Comparison of ENCODE assay signal across 22 mouse cellular contexts in the genomic region with DNA sequence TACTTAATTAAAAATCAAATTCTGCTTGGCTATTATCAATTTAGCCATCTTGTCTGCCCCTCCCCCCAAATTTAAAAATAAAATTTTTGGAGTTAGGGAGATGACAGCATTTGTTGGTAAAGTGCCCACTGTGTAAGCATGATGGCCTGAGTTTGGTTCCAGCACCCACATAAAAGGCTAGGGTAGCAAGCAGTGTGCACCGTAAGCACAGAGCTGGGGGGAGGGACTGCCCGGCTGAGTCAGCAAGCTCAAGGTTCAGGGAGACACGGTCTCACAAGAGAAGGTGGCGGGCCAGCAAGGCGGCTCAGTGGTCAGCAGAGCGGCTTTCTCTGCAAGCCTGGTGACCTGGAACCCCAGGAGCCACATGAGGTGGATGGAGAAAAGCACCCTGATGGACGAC. TPM values are rescaled to one million over a fixed set of nuclear protein-coding genes. Genes with fewer than 3 reads are reported as not detected.
DNase-seq lines count a peak whose midpoint lies in the region; ATAC-seq and TF ChIP-seq lines count a peak whose summit lies in the region.
"Had no signal": no experiment of that assay in that cellular context is flagged by ENCODE, and none has a peak within 500 bp of the region (broad histone marks: within the 10 kb centered on the region; RNA-seq: fewer than 3 reads in every experiment).

No protein-coding gene starts in this region.

- TF ChIP-seq RAD21 in CH12.LX (IDR thresholded peaks at IDR 0.05; ENCODE audit: low read depth, low read length): no peak

- ATAC-seq in kidney, embryonic 15.5 days (replicated peaks; ENCODE audit: low FRiP score): no peak
- no peak for ATAC-seq in granulocyte monocyte progenitor cell, adult 5-6 weeks (replicated peaks; ENCODE audit: poor library complexity, severe bottlenecking)
- ATAC-seq: forebrain, embryonic 15.5 days had no signal

- TF ChIP-seq EP300 in CH12.LX (IDR thresholded peaks at IDR 0.05; ENCODE audit: low read length): no peak

- no peak overlapping the region for H3K9ac ChIP-seq in kidney, embryonic 15.5 days
- no peak overlapping the region for H3K9ac ChIP-seq in CH12.LX (ENCODE audit: insufficient read depth, low read depth)
- H3K9ac ChIP-seq: forebrain, embryonic 15.5 days; hindbrain, embryonic 12.5 days; limb, embryonic 15.5 days; lung, embryonic 14.5 days; neural tube, embryonic 13.5 days had no signal

- no peak overlapping the region for H3K27ac ChIP-seq in kidney, embryonic 15.5 days
- no peak overlapping the region for H3K27ac ChIP-seq in CH12.LX (ENCODE audit: insufficient read depth, low read depth)
- H3K27ac ChIP-seq: embryonic facial prominence, embryonic 10.5 days; forebrain, embryonic 15.5 days; hindbrain, embryonic 12.5 days; limb, embryonic 15.5 days; macrophage; neural tube, embryonic 13.5 days had no signal

- H3K4me1 ChIP-seq in kidney, embryonic 15.5 days: peaks cover 31% of the 10 kb centered on the region
- peaks cover 10 to 50% of the 10 kb centered on the region in 2 experiments; a peak in 3 of 4 replicates for H3K4me1 ChIP-seq in CH12.LX (ENCODE audit: control insufficient read depth in 1 of 2, insufficient read depth in 2 of 2)

- no peak overlapping the region for H3K4me2 ChIP-seq in kidney, embryonic 15.5 days
- no peak overlapping the region for H3K4me2 ChIP-seq in CH12.LX (ENCODE audit: insufficient read depth, low read depth, poor library complexity, severe bottlenecking)
- H3K4me2 ChIP-seq: forebrain, embryonic 15.5 days; hindbrain, embryonic 12.5 days; limb, embryonic 15.5 days; lung, embryonic 14.5 days; midbrain, embryonic 11.5 days; neural tube, embryonic 13.5 days had no signal

- TF ChIP-seq POLR2A in CH12.LX (IDR thresholded peaks at IDR 0.05; ENCODE audit: low read depth, low read length): no peak

- H3K79me2 ChIP-seq in CH12.LX (replicated peaks; ENCODE audit: control insufficient read depth, extremely low read depth, insufficient read depth, poor library complexity, severe bottlenecking): peaks cover 14% of the 10 kb centered on the region

- H3K27me3 ChIP-seq in kidney, embryonic 15.5 days: no peaks in the 10 kb centered on the region
- no peaks in the 10 kb centered on the region for H3K27me3 ChIP-seq in CH12.LX (replicated peaks)
- H3K27me3 ChIP-seq: forebrain, embryonic 15.5 days; hindbrain, embryonic 12.5 days; limb, embryonic 15.5 days; neural tube, embryonic 13.5 days had no signal

- dilution Hi-C loops in CH12.LX (cut with MboI; ENCODE audit: extremely low pct_ligation_motif_present, extremely low pct_unique_long_range_greater_than_20kb, low sequenced_read_pairs): no loop called here

- H3K4me3 ChIP-seq in kidney, embryonic 15.5 days (replicated peaks): no peak overlapping the region
- no peak overlapping the region for H3K4me3 ChIP-seq in CH12.LX (replicated peaks in 1 of 3; ENCODE audit: low read depth in 2 of 3, low read length in 2 of 3, poor library complexity in 1 of 3)
- H3K4me3 ChIP-seq: embryonic facial prominence, embryonic 10.5 days; erythroblast, embryonic 14.5 days; forebrain, embryonic 15.5 days; hindbrain, embryonic 12.5 days; limb, embryonic 15.5 days; neural tube, embryonic 13.5 days had no signal

- no peak for TF ChIP-seq CTCF in CH12.LX (conservative IDR thresholded peaks at IDR 0.05 in 1 of 2, IDR thresholded peaks at IDR 0.05 in 1 of 2; ENCODE audit: low read depth in 2 of 2, low read length in 2 of 2)

- 91% methylated on average over 7 of the region's 7 CpGs for WGBS in kidney, embryonic 15.5 days

- DNase-seq in kidney, adult 11 months: peak; percentile 83
- no peak for DNase-seq in CH12.LX (ENCODE audit: extremely low read depth)
- peak; percentile 66 for DNase-seq in adrenal gland, adult 8-10 months
- DNase-seq in kidney, postnatal 14 days: peak; percentile 59
- DNase-seq in layer of hippocampus, adult 11-12 months (ENCODE audit: low spot score): no peak
- no peak for DNase-seq in cerebellum, adult 11 months
- DNase-seq: cerebellum, postnatal 36 days; heart, postnatal 10 days; layer of hippocampus, adult 9-11 months; lung, embryonic 14.5 days; spleen, adult 18-20 months; thymus, adult 18-20 months had no signal

- H3K9me3 ChIP-seq in kidney, embryonic 15.5 days (replicated peaks): no peaks in the 10 kb centered on the region
- no peaks in the 10 kb centered on the region for H3K9me3 ChIP-seq in CH12.LX (replicated peaks; ENCODE audit: low read length)
- H3K9me3 ChIP-seq: embryonic facial prominence, embryonic 10.5 days; forebrain, embryonic 15.5 days; hindbrain, embryonic 12.5 days; limb, embryonic 15.5 days; neural tube, embryonic 13.5 days had no signal

- in situ Hi-C loops in CH12.LX (cut with MboI; ENCODE audit: low pct_ligation_motif_present, low pct_unique_long_range_greater_than_20kb, low sequenced_read_pairs): no loop called here

- peaks cover 9% of the 10 kb centered on the region; the same call in 1 of the 2 replicates for H3K36me3 ChIP-seq in kidney, embryonic 15.5 days
- peaks cover 10 to 75% of the 10 kb centered on the region in 2 experiments for H3K36me3 ChIP-seq in CH12.LX (replicated peaks in 1 of 2; ENCODE audit: control insufficient read depth in 1 of 2, insufficient read depth in 1 of 2, low read length in 1 of 2)

TF ChIP-seq in CH12.LX, 34 proteins besides CTCF, POLR2A, EP300 and RAD21:
- TF ChIP-seq MAFK (IDR thresholded peaks at IDR 0.05; ENCODE audit: insufficient replicate concordance, low read length): 0 out of 2 replicates have a peak, but pooled peaks have one; percentile 20
- no peak for TF ChIP-seq KAT2A (IDR thresholded peaks at IDR 0.05; ENCODE audit: insufficient replicate concordance, low read length)
- TF ChIP-seq SMC3 (IDR thresholded peaks at IDR 0.05; ENCODE audit: low read depth, low read length): no peak

RNA-seq across cellular contexts. Expression of a gene that starts 21.3 kb away (rescaled TPM):
- 8.2 and 9.1 TPM in 2 replicates for polyA plus RNA-seq in kidney, embryonic 15.5 days (2015; fragmentation: Nextera tagmentation; extraction: Ambion mirVana)
- total RNA-seq in CH12.LX (2012; rRNA removed) (17.1 and 19.9 TPM in 2 replicates), CH12.LX (2014; rRNA removed) (25.6 and 25.9 TPM in 2 replicates)
- polyA plus RNA-seq in CH12.LX (2012; ENCODE audit: insufficient read length, low read depth): 22.2 and 23.6 TPM in 2 replicates
- 10 to 100 TPM; 65.9 to 69.7 (median 68.8) TPM for total RNA-seq in adrenal gland, adult 8-10 months (2022)
- total RNA-seq in granulocyte monocyte progenitor cell, adult 5-6 weeks (2014; fragmentation: Nextera tagmentation): 12.0 and 14.8 TPM in 2 replicates
- 17.2 TPM in 2 replicates for total RNA-seq in granulocyte monocyte progenitor cell, adult 5-6 weeks (2017)

RNA-seq across cellular contexts. Expression of a gene that starts 41.2 kb away (rescaled TPM):
- polyA plus RNA-seq in kidney, embryonic 15.5 days (2015; fragmentation: Nextera tagmentation; extraction: Ambion mirVana): 6.4 and 6.7 TPM in 2 replicates
- total RNA-seq in CH12.LX (2012; rRNA removed) (7.6 and 8.8 TPM in 2 replicates), CH12.LX (2014; rRNA removed) (2.6 and 2.9 TPM in 2 replicates)
- 3.7 and 4.4 TPM in 2 replicates for polyA plus RNA-seq in CH12.LX (2012; ENCODE audit: insufficient read length, low read depth)
- 10 to 100 TPM; 14.8 to 34.9 (median 23.1) TPM for total RNA-seq in adrenal gland, adult 8-10 months (2022)
- total RNA-seq in granulocyte monocyte progenitor cell, adult 5-6 weeks (2014; fragmentation: Nextera tagmentation): 7.2 and 9.3 TPM in 2 replicates
- 1.8 and 4.3 TPM in 2 replicates for total RNA-seq in granulocyte monocyte progenitor cell, adult 5-6 weeks (2017)

RNA-seq across cellular contexts. Expression of a gene that starts 48.6 kb away (rescaled TPM):
- 9.6 and 11.9 TPM in 2 replicates for polyA plus RNA-seq in kidney, embryonic 15.5 days (2015; fragmentation: Nextera tagmentation; extraction: Ambion mirVana)
- 6.5 and 9.0 TPM in 2 replicates for total RNA-seq in CH12.LX (2012; rRNA removed)
- 10.3 and 11.3 TPM in 2 replicates for total RNA-seq in CH12.LX (2014; rRNA removed)
- 10.4 TPM in 2 replicates for polyA plus RNA-seq in CH12.LX (2012; ENCODE audit: insufficient read length, low read depth)
- total RNA-seq in adrenal gland, adult 8-10 months (2022): 1 to 10 TPM; 2.4 to 5.4 (median 4.5) TPM
- 1.2 and 3.3 TPM in 2 replicates for total RNA-seq in granulocyte monocyte progenitor cell, adult 5-6 weeks (2014; fragmentation: Nextera tagmentation)
- total RNA-seq in granulocyte monocyte progenitor cell, adult 5-6 weeks (2017): 4.6 and 5.6 TPM in 2 replicates
- polyA plus RNA-seq: erythroblast, embryonic 14.5 days had no signal

RNA-seq across cellular contexts. Expression of a gene that starts 48.7 kb away (rescaled TPM):
- 218 and 230 TPM in 2 replicates for polyA plus RNA-seq in kidney, embryonic 15.5 days (2015; fragmentation: Nextera tagmentation; extraction: Ambion mirVana)
- total RNA-seq in CH12.LX (2012; rRNA removed) (82.2 and 94.9 TPM in 2 replicates), CH12.LX (2014; rRNA removed) (145 and 153 TPM in 2 replicates)
- polyA plus RNA-seq in CH12.LX (2012; ENCODE audit: insufficient read length, low read depth): 94.4 and 95.0 TPM in 2 replicates
- 100 to 1,000 TPM; 147 to 170 (median 156) TPM for total RNA-seq in adrenal gland, adult 8-10 months (2022)
- 118 and 128 TPM in 2 replicates for total RNA-seq in granulocyte monocyte progenitor cell, adult 5-6 weeks (2014; fragmentation: Nextera tagmentation)
- total RNA-seq in granulocyte monocyte progenitor cell, adult 5-6 weeks (2017): 89.8 and 105 TPM in 2 replicates

Comparison
In these comparisons a context has a peak if more than half of its experiments do, and no peak if none do; other contexts are left out.
1. DNase-seq: peak in kidney, adult 11 months (single experiment), adrenal gland, adult 8-10 months (single experiment) and kidney, postnatal 14 days (single experiment); none in CH12.LX (single experiment), layer of hippocampus, adult 11-12 months (single experiment) and cerebellum, adult 11 months (single experiment).